Mouse (Mus musculus) MEL (cell line): ENCODE results near the gene Zfp553. TPM values are rescaled to one million over a fixed set of nuclear protein-coding genes. Genes with fewer than 3 reads are reported as not detected.

Experiments used
- DNase-seq: peaks from one replicate; pipeline ENCODE4 v3.0.0; 2011; ENCODE audit warnings: low read depth, low spot score
- H3K27ac ChIP-seq: 2 replicates; pipeline ENCODE4 v1.5.1; 2012; ENCODE audit warnings: low read depth, mild to moderate bottlenecking, control low read depth, low read length, moderate library complexity; ENCODE audit not compliant: control insufficient read depth
- H3K27me3 ChIP-seq, 2 experiments: fragments of 150-350 bp in 1 of 2; sonication (generic) in 1 of 2; 2 replicates each; pipeline ENCODE4 v1.6.1; 2012; ENCODE audit warnings: low read length in 2 of 2, mild to moderate bottlenecking in 2 of 2, improper control_type of control experiment in 1 of 2, moderate library complexity in 1 of 2; ENCODE audit not compliant: insufficient read depth in 2 of 2, control insufficient read depth in 1 of 2
- H3K36me3 ChIP-seq, 2 experiments: 2 replicates each; pipeline ENCODE4 v1.6.1; 2012 to 2014; ENCODE audit warnings: low read length in 2 of 2, improper control_type of control experiment in 1 of 2, inconsistent platforms in 1 of 2, mild to moderate bottlenecking in 1 of 2; ENCODE audit not compliant: insufficient read depth in 2 of 2, control insufficient read depth in 1 of 2
- H3K4me1 ChIP-seq, 2 experiments: fragments of 150-350 bp in 1 of 2; sonication (generic) in 1 of 2; 2 replicates each; pipeline ENCODE4 v1.6.1; 2012; ENCODE audit warnings: low read length in 2 of 2, improper control_type of control experiment in 1 of 2, mild to moderate bottlenecking in 1 of 2; ENCODE audit not compliant: insufficient read depth in 2 of 2, control insufficient read depth in 1 of 2
- H3K4me3 ChIP-seq, 2 experiments: fragments of 150-350 bp in 1 of 2; sonication (generic) in 1 of 2; 2 replicates each; pipeline ENCODE4 v1.5.1; 2012; ENCODE audit warnings: low read depth in 2 of 2, low read length in 2 of 2, mild to moderate bottlenecking in 2 of 2, moderate library complexity in 2 of 2, control low read depth in 1 of 2, improper control_type of control experiment in 1 of 2; ENCODE audit not compliant: control insufficient read depth in 1 of 2, insufficient read depth in 1 of 2
- H3K79me2 ChIP-seq: 2 replicates; pipeline ENCODE4 v1.6.1; 2012; ENCODE audit warnings: mild to moderate bottlenecking, low read length, moderate library complexity; ENCODE audit not compliant: control insufficient read depth, poor library complexity, insufficient read depth
- H3K9ac ChIP-seq: 2 replicates; pipeline ENCODE4 v1.6.1; 2012; ENCODE audit warnings: low read depth, mild to moderate bottlenecking, control low read depth, low read length, moderate library complexity; ENCODE audit not compliant: control insufficient read depth, poor library complexity, severe bottlenecking
- H3K9me3 ChIP-seq: fragments of 150-350 bp; sonication (generic); replicated peaks from 2 replicates; pipeline ENCODE4 v1.6.1; 2012; ENCODE audit warnings: mild to moderate bottlenecking, low read length, improper control_type of control experiment, moderate library complexity; ENCODE audit not compliant: insufficient read depth
- BHLHE40 ChIP-seq: IDR thresholded peaks from 2 replicates; pipeline ENCODE4 v1.6.1; 2012; ENCODE audit warnings: low read depth, mild to moderate bottlenecking, inconsistent platforms, low read length, improper control_type of control experiment, borderline replicate concordance
- CHD1 ChIP-seq: IDR thresholded peaks from 2 replicates; pipeline ENCODE4 v1.6.1; 2012; ENCODE audit warnings: low read depth, mild to moderate bottlenecking, inconsistent platforms, low read length, improper control_type of control experiment
- CHD2 ChIP-seq: IDR thresholded peaks from 2 replicates; pipeline ENCODE4 v1.6.1; 2011; ENCODE audit warnings: low read length, improper control_type of control experiment
- CTCF ChIP-seq, 3 experiments: IDR thresholded peaks in 2 of 3; conservative IDR thresholded peaks in 1 of 3; 2 replicates each; pipeline ENCODE4 v1.5.1; 2011 to 2012; ENCODE audit warnings: low read length in 3 of 3, low read depth in 2 of 3, mild to moderate bottlenecking in 2 of 3, improper control_type of control experiment in 1 of 3, inconsistent platforms in 1 of 3, mixed read lengths in 1 of 3, moderate library complexity in 1 of 3; ENCODE audit not compliant: control insufficient read depth in 1 of 3, insufficient read depth in 1 of 3, poor library complexity in 1 of 3, severe bottlenecking in 1 of 3
- E2F4 ChIP-seq: IDR thresholded peaks from 2 replicates; pipeline ENCODE4 v1.6.1; 2011; ENCODE audit warnings: low read depth, low read length, improper control_type of control experiment, borderline replicate concordance
- ELF1 ChIP-seq: IDR thresholded peaks from 2 replicates; pipeline ENCODE4 v1.6.1; 2014; ENCODE audit warnings: low read depth, mild to moderate bottlenecking, inconsistent platforms, low read length, improper control_type of control experiment, moderate library complexity
- EP300 ChIP-seq, 2 experiments: IDR thresholded peaks; 2 replicates each; pipeline ENCODE4 v1.6.1; 2011; ENCODE audit warnings: improper control_type of control experiment in 2 of 2, low read length in 2 of 2, low read depth in 1 of 2, mild to moderate bottlenecking in 1 of 2
- GABPA ChIP-seq: IDR thresholded peaks from 2 replicates; pipeline ENCODE4 v1.6.1; 2012; ENCODE audit warnings: low read depth, mild to moderate bottlenecking, inconsistent platforms, low read length, improper control_type of control experiment, moderate library complexity
- HCFC1 ChIP-seq: IDR thresholded peaks from 2 replicates; pipeline ENCODE4 v1.6.1; 2012; ENCODE audit warnings: low read depth, mild to moderate bottlenecking, inconsistent platforms, low read length, improper control_type of control experiment, moderate library complexity
- KAT2A ChIP-seq: conservative IDR thresholded peaks from 2 replicates; pipeline ENCODE4 v1.6.1; 2012; ENCODE audit warnings: low read depth, low read length, improper control_type of control experiment, inconsistent platforms
- MAFK ChIP-seq: IDR thresholded peaks from 2 replicates; pipeline ENCODE4 v1.6.1; 2011; ENCODE audit warnings: low read depth, mild to moderate bottlenecking, low read length, improper control_type of control experiment, borderline replicate concordance
- MAZ ChIP-seq: IDR thresholded peaks from 2 replicates; pipeline ENCODE4 v1.6.1; 2012; ENCODE audit warnings: low read depth, mild to moderate bottlenecking, inconsistent platforms, low read length, improper control_type of control experiment
- MEF2A ChIP-seq: IDR thresholded peaks from 2 replicates; pipeline ENCODE4 v1.6.1; 2014; ENCODE audit warnings: low read depth, mild to moderate bottlenecking, inconsistent platforms, low read length, improper control_type of control experiment; ENCODE audit not compliant: poor library complexity, insufficient replicate concordance, severe bottlenecking; ENCODE audit errors: extremely low read depth
- MYB ChIP-seq: IDR thresholded peaks from 2 replicates; pipeline ENCODE4 v1.6.1; 2011; ENCODE audit warnings: mild to moderate bottlenecking, low read depth, low read length, improper control_type of control experiment
- MYC ChIP-seq: IDR thresholded peaks from 2 replicates; pipeline ENCODE4 v1.6.1; 2011; ENCODE audit warnings: low read depth, mild to moderate bottlenecking, low read length, improper control_type of control experiment, moderate library complexity
- NELFE ChIP-seq: IDR thresholded peaks from 2 replicates; pipeline ENCODE4 v1.6.1; 2011; ENCODE audit warnings: low read depth, low read length, improper control_type of control experiment
- POLR2A ChIP-seq, 2 experiments: IDR thresholded peaks; 2 replicates each; pipeline ENCODE4 v1.6.1; 2011 to 2012; ENCODE audit warnings: low read length in 2 of 2, mild to moderate bottlenecking in 2 of 2, control low read depth in 1 of 2, improper control_type of control experiment in 1 of 2, low read depth in 1 of 2, moderate library complexity in 1 of 2; ENCODE audit not compliant: control insufficient read depth in 1 of 2, insufficient read depth in 1 of 2, poor library complexity in 1 of 2
- POLR2AphosphoS2 ChIP-seq: IDR thresholded peaks from 2 replicates; pipeline ENCODE4 v1.6.1; 2011; ENCODE audit warnings: low read length, improper control_type of control experiment
- POLR2AphosphoS5 ChIP-seq: IDR thresholded peaks from 2 replicates; pipeline ENCODE4 v1.6.1; 2012; ENCODE audit warnings: low read depth, borderline replicate concordance, mild to moderate bottlenecking, inconsistent platforms, low read length, moderate library complexity, mixed read lengths
- RAD21 ChIP-seq: IDR thresholded peaks from 2 replicates; pipeline ENCODE4 v1.6.1; 2011; ENCODE audit warnings: mild to moderate bottlenecking, low read depth, low read length, improper control_type of control experiment
- TBP ChIP-seq: IDR thresholded peaks from 2 replicates; pipeline ENCODE4 v1.8.0; 2011; ENCODE audit warnings: low read depth, low read length, improper control_type of control experiment
- TCF12 ChIP-seq: IDR thresholded peaks from 2 replicates; pipeline ENCODE4 v1.6.1; 2014; ENCODE audit warnings: low read depth, mild to moderate bottlenecking, inconsistent platforms, low read length, improper control_type of control experiment, moderate library complexity
- USF1 ChIP-seq: IDR thresholded peaks from 2 replicates; pipeline ENCODE4 v1.6.1; 2014; ENCODE audit warnings: low read depth, mild to moderate bottlenecking, inconsistent platforms, low read length, improper control_type of control experiment, moderate library complexity
- USF2 ChIP-seq, 2 experiments: IDR thresholded peaks; 2 replicates each; pipeline ENCODE4 v1.6.1; 2011 to 2012; ENCODE audit warnings: improper control_type of control experiment in 2 of 2, low read length in 2 of 2, borderline replicate concordance in 1 of 2, inconsistent platforms in 1 of 2, low read depth in 1 of 2, mild to moderate bottlenecking in 1 of 2; ENCODE audit not compliant: insufficient read depth in 1 of 2
- ZKSCAN1 ChIP-seq: IDR thresholded peaks from 2 replicates; pipeline ENCODE4 v1.6.1; 2012; ENCODE audit warnings: low read depth, mild to moderate bottlenecking, inconsistent platforms, low read length, improper control_type of control experiment, moderate library complexity
- ZMIZ1 ChIP-seq: IDR thresholded peaks from 2 replicates; pipeline ENCODE4 v1.6.1; 2012; ENCODE audit warnings: low read depth, mild to moderate bottlenecking, inconsistent platforms, low read length, improper control_type of control experiment, moderate library complexity
- ZNF384 ChIP-seq: IDR thresholded peaks from 2 replicates; pipeline ENCODE4 v1.6.1; 2012; ENCODE audit warnings: low read depth, mild to moderate bottlenecking, inconsistent platforms, low read length, improper control_type of control experiment
- polyA plus RNA-seq, 2 experiments: library from polyadenylated mRNA; stranded (reverse) in 1 of 2; unstranded in 1 of 2; fragments of >175 nt in 1 of 2; fragments of >200 nt in 1 of 2; gene quantifications; 2 replicates each; pipeline versions ENCODE4 v1.2.1 to v1.2.4; 2012; ENCODE audit warnings: low replicate concordance in 2 of 2, low read depth in 1 of 2; ENCODE audit not compliant: insufficient read length in 2 of 2, insufficient read depth in 1 of 2, missing spikeins in 1 of 2
- total RNA-seq: library from RNA; depleted of rRNA; stranded (reverse); fragments of 300-350 nt; gene quantifications from 2 replicates; pipeline ENCODE4 v1.2.3, GENCODE M21; 2012

Zfp553 gene
- total and polyA plus RNA-seq, 3 experiments: 14.6 to 19.0 TPM; not detected in 1

DNA sequence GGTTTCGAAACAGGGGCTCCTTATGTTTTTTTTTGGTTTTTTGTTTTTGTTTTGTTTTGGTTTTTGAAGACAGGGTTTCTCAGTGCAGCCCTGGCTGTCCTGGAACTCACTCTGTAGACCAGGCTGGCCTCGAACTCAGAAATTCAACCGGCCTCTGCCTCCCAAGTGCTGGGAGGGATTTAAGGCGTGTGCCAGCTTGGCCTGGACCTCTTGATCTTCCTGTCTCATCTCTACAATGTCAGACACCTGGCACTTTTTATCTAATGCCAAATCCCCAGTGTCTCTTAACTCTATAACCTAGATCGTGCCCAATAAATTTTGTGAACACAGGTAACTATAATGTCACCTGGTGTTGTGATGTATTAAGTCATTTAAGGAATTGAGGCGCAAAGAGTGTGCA lies 20.5 kb downstream of the Zfp553 start:
- Histone ChIP-seq H3K36me3 (peaks cover 5 to 13% of the 10 kb centered on the region in 2 experiments), H3K27ac (no peak overlapping the region), H3K79me2 (no peaks in the 10 kb centered on the region; the same call in 1 of the 2 replicates), H3K4me1 (peaks cover 4 to 15% of the 10 kb centered on the region in 2 experiments; a peak in 3 of 4 replicates), H3K4me3 (no peak overlapping the region), H3K9me3 (no peaks in the 10 kb centered on the region), H3K27me3 (no peaks in the 10 kb centered on the region), H3K9ac (no peak overlapping the region)
- no peak for DNase-seq
- no peak for TF ChIP-seq CTCF (IDR thresholded peaks at IDR 0.05 in 2 of 3, conservative IDR thresholded peaks at IDR 0.05 in 1 of 3; ENCODE audit: control insufficient read depth in 1 of 3, insufficient read depth in 1 of 3, low read depth in 2 of 3, low read length in 3 of 3, poor library complexity in 1 of 3, severe bottlenecking in 1 of 3)
- TF ChIP-seq ELF1: no peak
- TF ChIP-seq GABPA: no peak
- TF ChIP-seq POLR2A (IDR thresholded peaks at IDR 0.05; ENCODE audit: control insufficient read depth in 1 of 2, insufficient read depth in 1 of 2, low read depth in 1 of 2, low read length in 2 of 2, poor library complexity in 1 of 2): no peak
- no peak for TF ChIP-seq MYC

DNA sequence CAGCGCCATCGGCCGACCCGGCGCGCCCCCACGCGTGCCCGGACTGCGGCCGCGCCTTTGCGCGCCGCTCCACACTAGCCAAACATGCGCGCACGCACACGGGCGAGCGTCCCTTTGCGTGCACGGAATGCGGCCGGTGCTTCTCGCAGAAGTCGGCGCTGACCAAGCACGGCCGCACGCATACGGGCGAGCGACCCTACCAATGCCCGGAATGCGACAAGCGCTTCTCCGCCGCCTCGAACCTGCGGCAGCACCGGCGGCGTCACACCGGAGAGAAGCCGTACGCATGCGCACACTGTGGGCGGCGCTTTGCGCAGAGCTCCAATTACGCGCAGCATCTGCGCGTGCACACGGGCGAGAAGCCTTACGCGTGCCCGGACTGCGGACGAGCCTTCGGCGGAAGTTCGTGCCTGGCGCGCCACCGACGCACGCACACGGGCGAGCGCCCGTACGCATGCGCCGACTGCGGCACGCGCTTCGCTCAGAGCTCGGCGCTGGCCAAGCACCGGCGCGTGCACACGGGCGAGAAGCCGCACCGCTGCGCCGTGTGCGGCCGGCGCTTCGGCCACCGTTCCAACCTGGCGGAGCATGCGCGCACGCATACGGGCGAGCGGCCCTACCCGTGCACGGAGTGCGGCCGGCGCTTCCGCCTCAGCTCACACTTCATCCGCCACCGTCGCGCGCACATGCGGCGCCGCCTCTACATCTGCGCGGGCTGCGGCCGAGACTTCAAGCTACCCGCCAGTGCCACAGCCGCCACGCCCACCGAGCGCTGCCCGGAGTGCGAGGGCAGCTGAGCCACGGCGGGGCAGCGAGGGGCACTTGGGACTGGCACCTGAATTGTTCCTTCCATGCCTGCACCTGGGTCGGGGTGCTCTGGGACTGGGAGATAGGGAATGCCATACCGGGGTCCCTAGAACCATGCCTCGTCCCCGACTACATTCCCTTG lies 21.2 kb downstream of the Zfp553 start:
- peak overlapping the region; percentile 78 for H3K27ac ChIP-seq
- H3K9ac ChIP-seq: peak overlapping the region; percentile 73
- H3K36me3 ChIP-seq: peaks cover 5 to 20% of the 10 kb centered on the region in 2 experiments
- no peaks in the 10 kb centered on the region for H3K9me3 ChIP-seq
- H3K79me2 ChIP-seq: peaks cover under 1% of the 10 kb centered on the region
- peaks cover 9 to 19% of the 10 kb centered on the region in 2 experiments for H3K4me1 ChIP-seq
- no peaks in the 10 kb centered on the region for H3K27me3 ChIP-seq
- peak overlapping the region; percentile 19 to 49 for H3K4me3 ChIP-seq
- DNase-seq: peak; percentile 93
- TF ChIP-seq CHD2 (no peak), ELF1 (peak; percentile 58), MAFK (no peak), KAT2A (no peak; the same call in 1 of the 2 replicates), USF2 (IDR thresholded peaks at IDR 0.05; ENCODE audit: borderline replicate concordance in 1 of 2, insufficient read depth in 1 of 2, low read depth in 1 of 2, low read length in 2 of 2) (no peak), RAD21 (no peak), POLR2A (IDR thresholded peaks at IDR 0.05; ENCODE audit: control insufficient read depth in 1 of 2, insufficient read depth in 1 of 2, low read depth in 1 of 2, low read length in 2 of 2, poor library complexity in 1 of 2) (peak; percentile 48 to 64; a peak in 1 of 4 replicates), TBP (no peak), NELFE (peak; percentile 49; the same call in 1 of the 2 replicates), CHD1 (no peak), ZKSCAN1 (no peak), MEF2A (no peak), MYC (peak; percentile 67), E2F4 (no peak), TCF12 (no peak), MYB (no peak), MAZ (no peak), CTCF (IDR thresholded peaks at IDR 0.05 in 2 of 3, conservative IDR thresholded peaks at IDR 0.05 in 1 of 3; ENCODE audit: control insufficient read depth in 1 of 3, insufficient read depth in 1 of 3, low read depth in 2 of 3, low read length in 3 of 3, poor library complexity in 1 of 3, severe bottlenecking in 1 of 3) (no peak), BHLHE40 (no peak), ZMIZ1 (peak; percentile 18; the same call in 1 of the 2 replicates), USF1 (peak; percentile 32; the same call in 1 of the 2 replicates), POLR2AphosphoS5 (no peak), HCFC1 (peak; percentile 63), POLR2AphosphoS2 (peak; percentile 61; the same call in 1 of the 2 replicates), EP300 (IDR thresholded peaks at IDR 0.05; ENCODE audit: low read depth in 1 of 2, low read length in 2 of 2) (no peak), ZNF384 (no peak)
